Mouse (Mus musculus) limb, embryonic 15.5 days (tissue): ENCODE measurements around the gene Olfr1418. TPM values are rescaled to one million over a fixed set of nuclear protein-coding genes. Genes with fewer than 3 reads are reported as not detected.

Source experiments
- ATAC-seq: fragments of 200-750 bp; cut with Nextera tagmentation; 2 replicates; pipeline ENCODE4 v1.8.0; 2017; ENCODE audit warnings: low read depth, moderate TSS enrichment; ENCODE audit not compliant: insufficient number of reproducible peaks, low FRiP score, low TSS enrichment
- H3K27ac ChIP-seq: fragments of 300-500 bp; sonication (generic); 2 replicates; pipeline ENCODE4 v1.5.1; 2015; ENCODE audit warnings: moderate library complexity, mild to moderate bottlenecking, inconsistent platforms
- H3K27me3 ChIP-seq: fragments of 300-500 bp; sonication (generic); 2 replicates; pipeline ENCODE4 v1.6.1; 2015; ENCODE audit warnings: inconsistent platforms
- H3K36me3 ChIP-seq: fragments of 300-500 bp; sonication (generic); 2 replicates; pipeline ENCODE4 v1.6.1; 2015; ENCODE audit warnings: inconsistent platforms
- H3K4me1 ChIP-seq: fragments of 300-500 bp; sonication (generic); 2 replicates; pipeline ENCODE4 v1.6.1; 2015; ENCODE audit warnings: inconsistent platforms
- H3K4me2 ChIP-seq: fragments of 300-500 bp; sonication (generic); 2 replicates; pipeline ENCODE4 v1.6.1; 2015; ENCODE audit warnings: mild to moderate bottlenecking, inconsistent platforms
- H3K4me3 ChIP-seq: fragments of 300-500 bp; sonication (generic); 2 replicates; pipeline ENCODE4 v1.5.1; 2015; ENCODE audit warnings: mild to moderate bottlenecking, inconsistent platforms
- H3K9ac ChIP-seq: fragments of 300-500 bp; sonication (generic); 2 replicates; pipeline ENCODE4 v1.6.1; 2015; ENCODE audit warnings: inconsistent platforms
- H3K9me3 ChIP-seq: fragments of 300-500 bp; sonication (generic); 2 replicates; pipeline ENCODE4 v1.6.1; 2016; ENCODE audit warnings: inconsistent platforms
- WGBS: fragments of 180-500 bp; shearing (Covaris S2); methylation state at CpG from one replicate; pipeline ENCODE4 v1.1.7; 2015; 5-methylcytosine and 5-hydroxymethylcytosine counted together
- polyA plus RNA-seq: library from polyadenylated mRNA; unstranded; fragments of >200 nt; fragmentation: Nextera tagmentation; extraction: Ambion mirVana; gene quantifications from 2 replicates; pipeline ENCODE4 v1.2.1, GENCODE M21; 2015

The Olfr1418 gene
- polyA plus RNA-seq, 1 experiment from 2014 or later: not detected

DNA sequence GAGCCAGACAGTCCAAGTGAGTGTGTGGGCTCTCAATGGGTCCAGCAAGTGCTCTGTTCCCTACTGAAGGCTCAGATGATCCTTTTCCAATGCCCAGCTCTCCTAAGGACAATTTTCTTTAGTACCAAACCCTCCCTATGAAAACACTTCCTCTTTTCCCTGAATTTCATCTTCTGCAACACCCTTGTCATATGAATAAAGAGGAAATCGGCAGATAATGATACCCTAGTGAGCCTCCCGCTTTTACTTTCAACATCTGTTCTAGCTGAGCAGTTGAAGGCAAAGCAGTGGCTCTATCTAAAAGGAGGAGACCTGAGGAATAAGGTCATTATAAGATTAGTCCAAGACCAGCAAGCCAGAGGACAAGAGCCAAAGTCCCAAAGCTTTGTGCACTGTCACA lies 52.4 kb downstream of the Olfr1418 start:
- no peak for ATAC-seq
- H3K9ac ChIP-seq: no peak overlapping the region
- no peak overlapping the region for H3K4me3 ChIP-seq
- no peaks in the 10 kb centered on the region for H3K9me3 ChIP-seq
- no peaks in the 10 kb centered on the region for H3K27me3 ChIP-seq
- no peaks in the 10 kb centered on the region for H3K36me3 ChIP-seq
- 84% methylated on average over 2 of the region's 2 CpGs for WGBS
- H3K4me1 ChIP-seq: no peaks in the 10 kb centered on the region
- no peak overlapping the region for H3K4me2 ChIP-seq
- H3K27ac ChIP-seq: no peak overlapping the region

DNA sequence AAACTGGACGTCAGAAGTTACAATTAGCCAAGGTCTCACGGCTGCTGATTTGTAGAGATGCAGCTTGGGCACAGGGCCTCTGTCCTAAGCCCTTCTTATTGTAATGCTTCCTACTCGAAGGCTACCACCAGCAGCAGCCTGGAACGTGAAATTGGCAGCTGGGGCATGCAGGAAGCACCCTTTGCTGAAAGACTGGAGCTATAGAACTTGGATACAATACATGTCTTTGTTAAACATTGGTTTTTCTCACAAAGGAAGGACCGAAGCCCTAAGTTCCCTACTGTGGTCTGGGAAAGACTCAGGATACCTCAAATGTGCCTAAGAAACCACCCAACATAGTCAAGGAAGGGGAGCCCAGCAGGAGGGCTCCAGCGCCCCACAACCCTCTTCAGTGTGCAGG lies 53.0 kb downstream of the Olfr1418 start:
- Histone ChIP-seq H3K4me1 (no peaks in the 10 kb centered on the region), H3K4me2 (no peak overlapping the region), H3K9ac (no peak overlapping the region), H3K27me3 (no peaks in the 10 kb centered on the region), H3K9me3 (no peaks in the 10 kb centered on the region), H3K4me3 (no peak overlapping the region), H3K36me3 (no peaks in the 10 kb centered on the region), H3K27ac (no peak overlapping the region)
- no peak for ATAC-seq
- WGBS: 68% methylated on average over 6 of the region's 6 CpGs

DNA sequence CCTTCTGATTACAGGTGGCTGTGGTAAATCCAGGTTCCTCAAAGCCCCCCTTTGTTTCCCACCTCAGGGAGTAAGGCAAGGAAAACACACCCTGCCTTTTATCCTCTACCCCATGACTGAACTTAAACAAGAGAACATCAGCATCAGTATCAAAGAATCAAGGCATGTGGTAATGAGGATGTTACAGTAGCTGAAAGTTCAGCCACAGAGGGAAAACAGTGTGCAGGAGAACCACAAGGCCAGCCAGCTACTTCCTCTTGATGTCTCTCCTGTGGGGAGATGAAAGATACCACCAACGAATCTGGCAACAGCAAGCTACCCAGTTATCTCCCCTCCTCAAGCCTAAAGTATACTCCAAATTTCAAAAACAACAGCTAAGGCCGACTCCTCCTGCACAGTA lies 53.6 kb downstream of the Olfr1418 start:
- Histone ChIP-seq H3K4me1 (no peaks in the 10 kb centered on the region), H3K9ac (no peak overlapping the region), H3K27ac (no peak overlapping the region), H3K9me3 (no peaks in the 10 kb centered on the region), H3K27me3 (no peaks in the 10 kb centered on the region), H3K36me3 (no peaks in the 10 kb centered on the region), H3K4me3 (no peak overlapping the region), H3K4me2 (no peak overlapping the region)
- ATAC-seq: no peak
- 70% methylated on average over 2 of the region's 2 CpGs for WGBS

GRCm38 (mm10) chr19:11804423-11804822 lies 56.4 kb downstream of the Olfr1418 start:
- no peak for ATAC-seq
- H3K9me3 ChIP-seq: no peaks in the 10 kb centered on the region
- WGBS: 59% methylated on average over 1 of the region's 1 CpGs
- H3K4me1 ChIP-seq: no peaks in the 10 kb centered on the region
- no peaks in the 10 kb centered on the region for H3K36me3 ChIP-seq
- H3K27ac ChIP-seq: no peak overlapping the region
- H3K27me3 ChIP-seq: no peaks in the 10 kb centered on the region
- H3K9ac ChIP-seq: no peak overlapping the region
- H3K4me2 ChIP-seq: no peak overlapping the region
- H3K4me3 ChIP-seq: no peak overlapping the region

Other genes with a start within 250 kb of the Olfr1418 start
- gene Ms4a2, start 237.3 kb downstream of the Olfr1418 start, polyA plus RNA-seq: 2.1 and 2.2 TPM in 2 replicates
- gene Ms4a3, start 220.2 kb downstream of the Olfr1418 start, polyA plus RNA-seq: 0.15 TPM in 1 of 2 replicates, not detected in the other
- gene Oosp2, start 200.5 kb downstream of the Olfr1418 start, polyA plus RNA-seq: not detected in 2 replicates
- gene Oosp1, start 169.9 kb downstream of the Olfr1418 start, polyA plus RNA-seq: not detected in 2 replicates
- gene Oosp3, start 164.0 kb downstream of the Olfr1418 start, polyA plus RNA-seq: not detected in 2 replicates
- gene Gif, start 113.5 kb downstream of the Olfr1418 start, polyA plus RNA-seq: not detected in 2 replicates
- gene Mrpl16, start 90.7 kb downstream of the Olfr1418 start, polyA plus RNA-seq: 38.9 and 40.1 TPM in 2 replicates
- 6.2 and 6.4 TPM in 2 replicates for gene Stx3, start 41.7 kb downstream of the Olfr1418 start, polyA plus RNA-seq
- gene Olfr1417, start 21.8 kb downstream of the Olfr1418 start, polyA plus RNA-seq: not detected in 2 replicates
- not detected in 2 replicates for gene Olfr1419, start 14.0 kb upstream of the Olfr1418 start, polyA plus RNA-seq
- gene Olfr1420, start 25.5 kb upstream of the Olfr1418 start, polyA plus RNA-seq: 0.23 TPM in 1 of 2 replicates, not detected in the other
- 15.5 and 16.4 TPM in 2 replicates for gene Patl1, start 51.3 kb upstream of the Olfr1418 start, polyA plus RNA-seq
- 4.7 and 5.6 TPM in 2 replicates for gene Osbp, start 104.9 kb upstream of the Olfr1418 start, polyA plus RNA-seq
- gene Olfr1423, start 180.3 kb upstream of the Olfr1418 start, polyA plus RNA-seq: 0.03 TPM in 1 of 2 replicates, not detected in the other
- not detected in 2 replicates for gene Olfr1424, start 201.6 kb upstream of the Olfr1418 start, polyA plus RNA-seq
- not detected in 2 replicates for gene Olfr1425, start 216.7 kb upstream of the Olfr1418 start, polyA plus RNA-seq
- not detected in 2 replicates for gene Olfr1426, start 230.9 kb upstream of the Olfr1418 start, polyA plus RNA-seq
- gene Olfr1427, start 242.3 kb upstream of the Olfr1418 start, polyA plus RNA-seq: not detected in 2 replicates